Mouse (Mus musculus) hindbrain, embryonic 11.5 days (tissue): Measurements from ENCODE around the gene Mybpc1. TPM values are rescaled to one million over a fixed set of nuclear protein-coding genes. Genes with fewer than 3 reads are reported as not detected.

Source experiments
- ATAC-seq: fragments of 200-750 bp; cut with Nextera tagmentation; 2 replicates; pipeline ENCODE4 v1.8.0; 2017; ENCODE audit warnings: mild to moderate bottlenecking, moderate TSS enrichment, moderate library complexity; ENCODE audit not compliant: low FRiP score
- DNase-seq: peaks from one replicate; pipeline ENCODE4 v3.0.0-alpha.2; 2015; ENCODE audit warnings: low spot score
- H3K27ac ChIP-seq: fragments of 300-500 bp; sonication (generic); 2 replicates; pipeline ENCODE4 v1.5.1; 2014; ENCODE audit warnings: mild to moderate bottlenecking, low read depth, low read length
- H3K27me3 ChIP-seq: fragments of 300-500 bp; sonication (generic); 2 replicates; pipeline ENCODE4 v1.6.1; 2014; ENCODE audit warnings: mild to moderate bottlenecking, low read length, moderate library complexity, mixed read lengths; ENCODE audit not compliant: control insufficient read depth, insufficient read depth
- H3K36me3 ChIP-seq: fragments of 300-500 bp; sonication (generic); 2 replicates; pipeline ENCODE4 v1.6.1; 2014; ENCODE audit warnings: mild to moderate bottlenecking, low read length, moderate library complexity, mixed read lengths; ENCODE audit not compliant: control insufficient read depth, insufficient read depth
- H3K4me1 ChIP-seq: fragments of 300-500 bp; sonication (generic); replicated peaks from 2 replicates; pipeline ENCODE4 v1.6.1; 2014; ENCODE audit warnings: low read length, mixed read lengths; ENCODE audit not compliant: control insufficient read depth, insufficient read depth
- H3K4me2 ChIP-seq: fragments of 300-500 bp; sonication (generic); replicated peaks from 2 replicates; pipeline ENCODE4 v1.6.1; 2014; ENCODE audit warnings: mild to moderate bottlenecking, low read depth, low read length
- H3K4me3 ChIP-seq: fragments of 300-500 bp; sonication (generic); 2 replicates; pipeline ENCODE4 v1.5.1; 2014; ENCODE audit warnings: low read depth, low read length
- H3K9ac ChIP-seq: fragments of 300-500 bp; sonication (generic); 2 replicates; pipeline ENCODE4 v1.6.1; 2014; ENCODE audit warnings: low read depth, low read length
- H3K9me3 ChIP-seq: fragments of 300-500 bp; sonication (generic); 2 replicates; pipeline ENCODE4 v1.6.1; 2016; ENCODE audit warnings: low read length; ENCODE audit not compliant: control insufficient read depth
- WGBS: fragments of 180-500 bp; shearing (Covaris S2); extraction: QIAGEN DNeasy Blood & Tissue Kit; methylation state at CpG from one replicate; pipeline ENCODE4 v1.1.7; 2014; 5-methylcytosine and 5-hydroxymethylcytosine counted together
- polyA plus RNA-seq: library from polyadenylated mRNA; unstranded; fragments of >200 nt; fragmentation: Nextera tagmentation; extraction: Ambion mirVana; gene quantifications from 2 replicates; pipeline ENCODE4 v1.2.1, GENCODE M21; 2014

Mybpc1 gene
- 8.6 and 9.5 TPM in 2 replicates for polyA plus RNA-seq

DNA sequence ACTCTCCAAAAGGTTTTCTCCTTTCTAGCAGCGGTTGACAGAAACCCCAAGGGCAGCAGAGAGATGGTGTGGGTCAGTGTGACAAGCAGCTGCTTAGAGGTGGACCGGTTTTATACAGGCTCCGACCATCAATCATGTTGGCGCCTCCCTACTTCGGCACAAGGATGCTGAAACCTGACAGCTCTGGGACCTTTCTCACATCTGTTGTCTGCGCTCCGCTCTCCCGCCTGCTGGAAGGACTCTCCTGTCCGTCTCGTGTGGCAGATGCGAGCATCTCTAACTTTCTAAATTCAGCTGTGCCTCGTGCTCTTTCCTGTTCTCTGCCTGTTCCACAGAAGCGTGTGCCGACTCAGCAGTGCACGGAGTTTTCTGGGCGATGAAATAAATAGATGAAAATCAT, at the start of gene Mybpc1:
Gene Mybpc1 (minus strand): TSS at position 210 of the 400 bp plus-strand sequence.
- DNase-seq: peak; percentile 70
- ATAC-seq: peak; percentile 89
- 29% methylated on average over 16 of the region's 16 CpGs for WGBS
- Histone ChIP-seq H3K4me2 (no peak within 1 kb of the TSS; the same call in 1 of the 2 replicates), H3K36me3 (no peaks in the 10 kb centered on the region), H3K9ac (no peak within 1 kb of the TSS), H3K27me3 (no peaks in the 10 kb centered on the region), H3K27ac (no peak within 1 kb of the TSS), H3K4me1 (0 out of 2 replicates have a peak, but pooled peaks cover 2% of the 10 kb centered on the region), H3K9me3 (no peaks in the 10 kb centered on the region), H3K4me3 (no peak within 1 kb of the TSS)

DNA sequence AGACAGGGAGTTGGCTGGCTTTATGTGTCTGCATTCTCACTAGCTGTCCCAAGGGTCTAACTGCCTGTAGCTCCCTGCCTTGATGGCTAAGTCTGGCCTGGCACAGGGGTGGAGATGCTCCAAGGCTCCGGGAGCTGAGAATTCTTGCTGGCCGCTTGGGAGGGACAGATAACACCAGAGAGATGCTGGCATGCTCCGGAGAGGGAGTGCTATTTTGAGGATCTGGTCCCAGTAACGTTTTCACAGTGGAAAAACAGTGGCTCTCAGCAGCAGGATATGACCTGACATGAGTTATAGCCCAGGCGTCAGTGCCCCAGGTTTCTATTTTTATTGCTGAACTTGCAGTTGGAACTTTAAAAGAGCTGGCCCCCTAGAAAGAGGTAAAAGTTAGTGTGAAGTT, 40.5 kb upstream of the Mybpc1 start:
- H3K4me3 ChIP-seq: no peak overlapping the region
- WGBS: 80% methylated on average over 5 of the region's 5 CpGs
- no peak overlapping the region for H3K9ac ChIP-seq
- H3K36me3 ChIP-seq: no peaks in the 10 kb centered on the region
- no peaks in the 10 kb centered on the region for H3K9me3 ChIP-seq
- H3K4me2 ChIP-seq: no peak overlapping the region
- ATAC-seq (no peak), DNase-seq (no peak)
- no peak overlapping the region for H3K27ac ChIP-seq
- no peaks in the 10 kb centered on the region for H3K4me1 ChIP-seq
- H3K27me3 ChIP-seq: no peaks in the 10 kb centered on the region

DNA sequence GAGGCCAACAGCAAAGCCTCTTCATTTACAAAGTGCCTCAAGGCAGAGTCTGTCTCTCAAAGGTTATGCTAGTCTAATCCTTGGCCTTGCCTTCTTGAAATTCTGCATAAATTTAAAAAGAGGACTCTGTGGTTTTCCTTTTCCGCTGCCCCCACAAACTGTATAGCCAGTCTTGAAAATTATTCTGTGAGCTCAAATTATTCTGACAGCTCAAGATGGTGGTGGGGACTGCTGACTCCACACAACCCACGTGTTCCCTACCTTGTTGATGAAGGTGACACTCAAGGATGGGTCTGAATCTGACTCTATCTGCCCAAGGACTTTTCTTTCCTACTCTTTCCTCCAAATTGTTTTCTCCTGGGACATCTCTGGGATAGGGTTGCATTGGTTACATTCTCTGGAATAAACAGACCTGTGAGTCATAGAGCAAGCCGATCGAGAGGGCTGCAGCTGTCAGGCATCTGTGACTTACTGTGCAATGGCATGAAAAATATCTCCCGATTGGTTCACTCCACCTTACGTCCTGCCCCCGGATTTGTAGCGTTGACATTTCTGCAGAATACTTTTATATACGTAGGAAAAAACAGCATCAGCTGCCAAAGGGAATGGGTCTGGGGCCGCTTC, 26.5 kb upstream of the Mybpc1 start:
- H3K27me3 ChIP-seq: no peaks in the 10 kb centered on the region
- WGBS: 86% methylated on average over 10 of the region's 10 CpGs
- no peaks in the 10 kb centered on the region for H3K9me3 ChIP-seq
- H3K4me3 ChIP-seq: no peak overlapping the region
- ATAC-seq: no peak
- H3K9ac ChIP-seq: no peak overlapping the region
- no peaks in the 10 kb centered on the region for H3K4me1 ChIP-seq
- H3K27ac ChIP-seq: no peak overlapping the region
- H3K4me2 ChIP-seq: no peak overlapping the region
- H3K36me3 ChIP-seq: no peaks in the 10 kb centered on the region
- DNase-seq: no peak

DNA sequence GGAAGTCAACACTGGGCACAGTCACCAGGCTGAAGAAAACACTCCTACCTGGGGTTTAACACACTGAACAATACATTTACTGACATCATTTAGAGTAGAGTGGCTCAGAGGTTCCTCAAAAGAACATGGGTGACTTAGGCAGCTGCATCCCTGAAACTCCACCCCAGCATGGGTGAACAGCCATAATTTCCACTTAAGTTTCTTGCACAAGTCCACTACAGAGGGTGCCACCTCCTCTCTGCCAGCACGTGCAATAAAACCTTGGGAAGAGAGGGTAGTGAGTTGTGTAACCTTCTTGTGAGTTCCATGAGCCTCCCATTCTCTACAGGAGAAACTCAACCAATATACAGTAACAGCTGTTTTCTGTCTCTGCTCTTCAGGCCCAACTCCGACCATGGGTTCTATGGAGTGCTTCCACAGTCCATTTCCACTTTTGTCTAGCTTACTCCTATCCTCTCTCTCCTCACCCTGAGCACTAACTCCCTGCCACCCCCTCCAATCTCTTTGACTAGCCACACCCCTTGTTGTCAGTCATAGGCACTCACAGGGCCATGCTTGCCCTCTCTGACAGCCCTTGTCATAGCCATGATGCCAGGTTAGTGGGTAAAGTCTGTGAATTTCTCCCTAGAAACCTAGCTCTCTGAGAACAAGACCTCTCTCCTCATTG, 25.8 kb upstream of the Mybpc1 start:
- Histone ChIP-seq H3K9me3 (no peaks in the 10 kb centered on the region), H3K4me3 (no peak overlapping the region), H3K9ac (no peak overlapping the region), H3K36me3 (no peaks in the 10 kb centered on the region), H3K4me2 (no peak overlapping the region), H3K27ac (no peak overlapping the region), H3K4me1 (no peaks in the 10 kb centered on the region), H3K27me3 (no peaks in the 10 kb centered on the region)
- ATAC-seq: no peak
- WGBS: 91% methylated on average over 2 of the region's 2 CpGs
- no peak for DNase-seq

DNA sequence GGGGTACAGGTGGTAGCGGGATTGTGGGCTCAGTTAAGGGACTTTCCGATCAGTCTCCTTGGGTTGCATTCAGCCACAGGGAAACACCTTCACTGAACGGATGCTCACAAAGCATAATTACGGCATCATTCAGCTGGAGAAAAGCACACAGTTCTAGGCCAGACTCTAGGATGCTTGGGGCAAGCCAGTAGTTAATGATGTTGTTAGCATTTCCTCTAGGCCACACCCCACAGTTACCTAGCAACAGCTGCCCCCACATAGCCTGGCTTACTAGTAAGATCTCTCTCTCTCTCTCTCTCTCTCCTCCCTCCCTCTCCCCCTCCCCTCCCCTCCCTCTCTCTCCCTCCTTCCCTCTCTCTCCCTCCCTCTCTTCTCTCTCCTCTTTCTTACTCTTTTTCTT, 22.1 kb upstream of the Mybpc1 start:
- H3K27ac ChIP-seq: no peak overlapping the region
- no peak overlapping the region for H3K9ac ChIP-seq
- no peaks in the 10 kb centered on the region for H3K4me1 ChIP-seq
- no peaks in the 10 kb centered on the region for H3K27me3 ChIP-seq
- no peaks in the 10 kb centered on the region for H3K36me3 ChIP-seq
- DNase-seq: peak; percentile 9
- no peak overlapping the region for H3K4me2 ChIP-seq
- WGBS: 76% methylated on average over 4 of the region's 4 CpGs
- no peak overlapping the region for H3K4me3 ChIP-seq
- no peak for ATAC-seq
- no peaks in the 10 kb centered on the region for H3K9me3 ChIP-seq

DNA sequence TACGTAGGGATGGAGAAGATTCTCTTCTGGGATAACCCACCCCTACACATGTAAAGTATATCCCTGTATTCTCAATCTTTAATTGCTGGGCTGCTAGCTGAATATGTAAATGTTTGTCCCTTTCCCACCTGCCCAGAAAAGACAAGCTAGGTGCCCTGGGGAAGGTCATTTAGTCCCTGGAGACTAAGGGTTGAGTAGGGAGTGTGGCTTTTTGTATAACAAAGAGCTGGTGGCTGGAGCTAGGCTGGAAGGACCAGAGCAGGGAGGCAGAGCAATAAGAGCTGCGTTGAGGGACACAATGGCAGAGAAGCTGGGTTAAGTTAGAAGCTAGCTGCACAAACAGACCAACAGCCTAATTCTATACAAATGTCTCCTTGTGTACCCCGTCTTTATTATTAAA, 21.2 kb upstream of the Mybpc1 start:
- no peak overlapping the region for H3K27ac ChIP-seq
- H3K4me3 ChIP-seq: no peak overlapping the region
- no peak overlapping the region for H3K9ac ChIP-seq
- DNase-seq: no peak
- 71% methylated on average over 3 of the region's 3 CpGs for WGBS
- ATAC-seq: no peak
- no peaks in the 10 kb centered on the region for H3K36me3 ChIP-seq
- H3K27me3 ChIP-seq: no peaks in the 10 kb centered on the region
- H3K9me3 ChIP-seq: no peaks in the 10 kb centered on the region
- no peak overlapping the region for H3K4me2 ChIP-seq
- H3K4me1 ChIP-seq: no peaks in the 10 kb centered on the region

DNA sequence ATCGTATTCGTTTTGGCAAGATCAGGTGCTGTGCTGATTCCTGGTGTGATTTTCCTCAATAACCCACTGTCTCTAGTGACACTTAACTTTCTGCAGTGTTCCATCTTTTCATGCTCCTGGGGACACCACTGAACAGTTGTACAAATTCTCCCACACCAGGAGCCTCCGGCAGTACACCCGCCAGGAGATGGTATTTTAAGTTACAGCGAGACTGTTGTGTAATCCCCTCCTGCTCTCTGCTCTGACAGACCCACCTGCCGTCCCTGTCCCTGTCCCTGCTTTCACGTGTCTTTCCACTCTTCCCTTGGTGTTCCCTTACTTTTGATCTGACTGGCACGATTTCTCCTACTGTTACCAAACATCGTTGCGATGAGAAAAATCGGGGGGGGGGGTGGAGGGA, 19.3 kb upstream of the Mybpc1 start:
- H3K4me3 ChIP-seq: no peak overlapping the region
- H3K4me1 ChIP-seq: no peaks in the 10 kb centered on the region
- no peak overlapping the region for H3K9ac ChIP-seq
- no peak for DNase-seq
- H3K27me3 ChIP-seq: no peaks in the 10 kb centered on the region
- no peaks in the 10 kb centered on the region for H3K9me3 ChIP-seq
- H3K36me3 ChIP-seq: no peaks in the 10 kb centered on the region
- ATAC-seq: no peak
- H3K4me2 ChIP-seq: no peak overlapping the region
- no peak overlapping the region for H3K27ac ChIP-seq
- WGBS: 92% methylated on average over 11 of the region's 11 CpGs

DNA sequence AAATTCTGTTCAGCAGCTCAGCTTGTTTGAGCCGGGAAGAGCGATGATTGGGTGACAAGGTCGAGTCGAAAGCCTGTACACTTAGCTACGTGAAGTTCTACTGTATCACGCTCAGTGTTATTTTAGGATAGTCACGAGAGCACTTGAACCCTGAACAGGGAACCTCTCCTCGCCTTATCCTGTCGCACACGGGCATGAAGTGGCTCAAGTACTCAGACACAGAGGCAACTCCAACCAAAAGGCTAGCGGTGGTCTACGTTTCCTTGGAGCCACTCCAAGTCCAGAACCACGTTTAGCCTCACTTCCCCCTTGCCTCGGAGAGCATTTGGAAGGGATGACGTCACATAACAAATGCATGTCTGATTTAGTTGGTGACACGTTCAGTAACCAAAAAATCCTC, 17.7 kb upstream of the Mybpc1 start:
- no peaks in the 10 kb centered on the region for H3K36me3 ChIP-seq
- no peaks in the 10 kb centered on the region for H3K4me1 ChIP-seq
- no peak overlapping the region for H3K27ac ChIP-seq
- no peaks in the 10 kb centered on the region for H3K9me3 ChIP-seq
- ATAC-seq (no peak), DNase-seq (no peak)
- 89% methylated on average over 16 of the region's 16 CpGs for WGBS
- H3K4me2 ChIP-seq: no peak overlapping the region
- no peaks in the 10 kb centered on the region for H3K27me3 ChIP-seq
- no peak overlapping the region for H3K9ac ChIP-seq
- H3K4me3 ChIP-seq: no peak overlapping the region

DNA sequence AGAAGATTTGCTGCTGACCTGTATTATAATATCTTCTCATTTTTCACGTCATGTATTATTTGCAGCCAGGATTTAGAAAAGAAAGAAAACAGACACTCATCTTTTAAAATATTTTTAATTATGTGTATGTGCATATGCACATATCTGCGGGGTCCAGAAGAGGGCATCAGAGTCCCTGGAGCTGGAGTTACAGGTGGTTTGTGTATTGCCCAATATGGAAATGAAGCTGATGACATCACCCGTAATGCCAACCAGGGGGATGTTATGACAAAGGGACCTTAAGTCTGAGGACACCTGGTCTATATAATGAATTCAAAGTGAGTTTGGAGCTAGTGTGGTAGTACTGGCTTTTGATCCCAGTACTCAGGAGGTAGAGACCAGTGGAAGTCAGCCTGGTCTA, 15.9 kb upstream of the Mybpc1 start:
- WGBS: 93% methylated on average over 3 of the region's 3 CpGs
- Histone ChIP-seq H3K9me3 (no peaks in the 10 kb centered on the region), H3K4me2 (no peak overlapping the region), H3K36me3 (no peaks in the 10 kb centered on the region), H3K27me3 (no peaks in the 10 kb centered on the region), H3K4me1 (no peaks in the 10 kb centered on the region), H3K9ac (no peak overlapping the region), H3K27ac (no peak overlapping the region), H3K4me3 (no peak overlapping the region)
- DNase-seq (no peak), ATAC-seq (no peak)
